Mouse (Mus musculus): ENCODE data around the gene Rin2. TPM values are rescaled to one million over a fixed set of nuclear protein-coding genes. Genes with fewer than 3 reads are reported as not detected.
A peak's percentile ranks its signal among the peaks of the same experiment; 100 is the strongest.

Gene Rin2
- polyA plus RNA-seq, 1 experiment from 2014 or later = 21.1 TPM

DNA sequence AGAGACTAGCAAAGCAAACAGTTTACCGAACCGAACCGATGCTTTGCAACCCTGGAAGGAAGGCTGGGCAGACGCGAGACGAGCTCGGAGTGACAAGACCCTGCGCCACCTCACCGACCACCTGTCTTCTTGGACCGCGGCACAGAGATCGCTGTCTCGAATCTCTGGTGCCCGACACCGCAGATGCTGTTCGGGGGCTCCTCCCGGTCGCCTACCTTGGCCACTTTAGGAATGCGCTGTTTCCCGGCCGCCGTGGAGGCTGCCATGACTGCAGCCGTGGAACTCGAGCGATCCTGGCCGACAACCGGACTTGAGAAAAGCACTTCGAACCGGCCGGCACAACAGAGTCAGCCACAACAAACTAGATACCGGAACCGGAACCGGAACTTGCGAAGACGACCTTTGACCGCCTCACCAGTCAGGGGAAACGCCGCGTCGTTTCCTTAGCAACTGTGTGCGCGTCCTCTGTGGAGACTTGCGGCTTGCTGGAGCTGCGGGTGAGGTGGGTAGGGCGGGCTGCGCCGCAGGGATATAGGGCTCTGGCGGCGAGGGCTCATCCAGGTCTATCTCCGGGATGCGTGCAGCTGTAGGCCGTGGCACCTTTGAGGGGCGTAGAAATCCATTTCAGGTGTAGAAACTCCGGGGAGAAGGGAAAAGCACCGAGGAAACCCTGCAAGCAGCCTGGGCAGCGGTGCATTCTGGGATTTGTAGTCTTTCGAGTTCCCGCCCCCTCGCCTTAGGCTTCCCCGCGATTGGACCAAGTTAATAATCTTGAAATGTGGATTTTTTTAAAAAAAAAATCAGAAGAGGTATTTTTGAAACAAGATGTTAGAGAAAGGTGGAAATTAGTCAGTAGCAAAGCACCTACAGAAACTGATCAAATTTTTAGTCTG is 259.6 kb downstream of the Rin2 start, which contains the start of the genes Cfap61 and Crnkl1:
Cfap61 (plus strand) TSS at position 446 of the 893 bp plus-strand sequence.
Crnkl1 (minus strand) TSS at position 676 of the 893 bp plus-strand sequence.
- Histone ChIP-seq H3K36me3 (replicated peaks; ENCODE audit: control insufficient read depth, insufficient read depth, low read depth, low read length) (no peaks in the 10 kb centered on the region), H3K27me3 (ENCODE audit: control insufficient read depth, insufficient read depth, low read length) (no peaks in the 10 kb centered on the region), H3K4me3 (ENCODE audit: low read depth, low read length) (peak within 1 kb of the TSS; percentile 70), H3K4me2 (ENCODE audit: low read depth, low read length) (peak within 1 kb of the TSS; percentile 61), H3K27ac (replicated peaks; ENCODE audit: low read depth, low read length) (no peak within 1 kb of the TSS), H3K9ac (replicated peaks; ENCODE audit: low read length) (peak within 1 kb of the TSS; percentile 43), H3K4me1 (ENCODE audit: control insufficient read depth, insufficient read depth, low read length) (no peaks in the 10 kb centered on the region), H3K9me3 (replicated peaks; ENCODE audit: control insufficient read depth, low read length) (no peaks in the 10 kb centered on the region)
- under 1% methylated on average over 61 of the region's 61 CpGs for WGBS
- ATAC-seq (replicated peaks; ENCODE audit: insufficient number of reproducible peaks, low FRiP score, low TSS enrichment, low read depth) = peak; percentile 96
- DNase-seq (ENCODE audit: low spot score) = peak; percentile 99

DNA sequence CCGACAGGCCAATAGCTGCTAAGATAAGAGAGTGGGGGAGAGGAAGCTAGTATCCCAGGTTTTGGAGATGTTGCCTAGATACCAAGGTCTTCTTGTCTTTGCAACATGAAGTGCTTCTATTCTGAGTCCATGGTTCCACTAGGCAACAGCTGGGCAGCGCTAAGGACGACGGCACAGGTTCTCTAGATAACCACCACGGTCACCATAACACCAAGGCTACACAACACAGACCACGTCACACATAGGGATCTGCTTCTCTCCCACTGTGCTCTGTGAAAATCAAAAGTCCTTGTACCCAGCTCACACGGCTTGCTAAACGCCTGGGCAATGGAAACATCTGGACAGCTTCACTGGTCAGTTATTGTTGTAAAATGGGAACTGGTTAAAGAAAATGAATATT is 262.0 kb downstream of the Rin2 start:
- H3K4me3 ChIP-seq (ENCODE audit: low read depth, low read length) = no peak overlapping the region
- H3K9ac ChIP-seq (replicated peaks; ENCODE audit: low read length) = no peak overlapping the region
- H3K9me3 ChIP-seq (replicated peaks; ENCODE audit: control insufficient read depth, low read length) = no peaks in the 10 kb centered on the region
- H3K4me2 ChIP-seq (ENCODE audit: low read depth, low read length) = no peak overlapping the region
- ATAC-seq (replicated peaks; ENCODE audit: insufficient number of reproducible peaks, low FRiP score, low TSS enrichment, low read depth) (no peak), DNase-seq (ENCODE audit: low spot score) (no peak)
- no peak overlapping the region for H3K27ac ChIP-seq (replicated peaks; ENCODE audit: low read depth, low read length)
- H3K4me1 ChIP-seq (ENCODE audit: control insufficient read depth, insufficient read depth, low read length) = no peaks in the 10 kb centered on the region
- 77% methylated on average over 8 of the region's 8 CpGs for WGBS
- no peaks in the 10 kb centered on the region for H3K27me3 ChIP-seq (ENCODE audit: control insufficient read depth, insufficient read depth, low read length)
- H3K36me3 ChIP-seq (replicated peaks; ENCODE audit: control insufficient read depth, insufficient read depth, low read depth, low read length) = no peaks in the 10 kb centered on the region

Small RNA genes lying within 50 kb of the gene (microRNA-seq; reads per million reads assigned to microRNA genes)
- gene Gm25026 (ENCODE audit: borderline number of aligned reads) = not detected

Other genes with a start within 250 kb of the Rin2 start
- gene Naa20, start 226.9 kb downstream of the Rin2 start, polyA plus RNA-seq (2014; fragmentation: Nextera tagmentation; extraction: Ambion mirVana) = 178 and 190 TPM in 2 replicates